Mouse (Mus musculus) intestine, postnatal 0 days (tissue): ENCODE results near the gene Tcea2. TPM values are rescaled to one million over a fixed set of nuclear protein-coding genes. Genes with fewer than 3 reads are reported as not detected.

Experiments used
- ATAC-seq: fragments of 200-750 bp; cut with Nextera tagmentation; 2 replicates; pipeline ENCODE4 v1.8.0; 2017; ENCODE audit warnings: mild to moderate bottlenecking, moderate TSS enrichment, moderate library complexity
- H3K27ac ChIP-seq: fragments of 300-500 bp; sonication (generic); 2 replicates; pipeline ENCODE4 v1.5.1; 2014; ENCODE audit warnings: mild to moderate bottlenecking, low read depth, low read length, moderate library complexity
- H3K27me3 ChIP-seq: fragments of 300-500 bp; sonication (generic); replicated peaks from 2 replicates; pipeline ENCODE4 v1.6.1; 2014; ENCODE audit warnings: low read length, mixed read lengths; ENCODE audit not compliant: control insufficient read depth, insufficient read depth
- H3K36me3 ChIP-seq: fragments of 300-500 bp; sonication (generic); 2 replicates; pipeline ENCODE4 v1.6.1; 2014; ENCODE audit warnings: mild to moderate bottlenecking, moderate library complexity; ENCODE audit not compliant: control insufficient read depth, insufficient read depth
- H3K4me1 ChIP-seq: fragments of 300-500 bp; sonication (generic); replicated peaks from 2 replicates; pipeline ENCODE4 v1.6.1; 2014; ENCODE audit warnings: antibody characterized with exemption, low read length, mixed read lengths; ENCODE audit not compliant: control insufficient read depth, insufficient read depth
- H3K4me2 ChIP-seq: fragments of 300-500 bp; sonication (generic); replicated peaks from 2 replicates; pipeline ENCODE4 v1.6.1; 2014; ENCODE audit warnings: low read depth, mild to moderate bottlenecking, moderate library complexity
- H3K4me3 ChIP-seq: fragments of 300-500 bp; sonication (generic); 2 replicates; pipeline ENCODE4 v1.5.1; 2014; ENCODE audit warnings: low read depth, low read length
- H3K9ac ChIP-seq: fragments of 300-500 bp; sonication (generic); 2 replicates; pipeline ENCODE4 v1.6.1; 2014; ENCODE audit warnings: mild to moderate bottlenecking, low read depth, low read length
- H3K9me3 ChIP-seq: fragments of 300-500 bp; sonication (generic); 2 replicates; pipeline ENCODE4 v1.6.1; 2016; ENCODE audit warnings: mixed run types; ENCODE audit not compliant: control insufficient read depth
- CTCF ChIP-seq: sonication (generic); IDR thresholded peaks from 2 replicates; pipeline ENCODE4 v1.5.1; 2016; ENCODE audit warnings: low read depth, mild to moderate bottlenecking, control low read depth, antibody characterized with exemption, moderate library complexity
- WGBS: fragments of 180-500 bp; shearing (Covaris S2); extraction: QIAGEN DNeasy Blood & Tissue Kit; methylation state at CpG from one replicate; pipeline ENCODE4 v1.1.7; 2014; 5-methylcytosine and 5-hydroxymethylcytosine counted together
- polyA plus RNA-seq: library from polyadenylated mRNA; unstranded; fragments of >200 nt; fragmentation: Nextera tagmentation; extraction: Ambion mirVana; gene quantifications from 2 replicates; pipeline ENCODE4 v1.2.1, GENCODE M21; 2015

Tcea2 gene
- polyA plus RNA-seq, 1 experiment from 2014 or later: 6.8 TPM

GRCm38 (mm10) chr2:181706668-181707067 lies 26.6 kb downstream of the Tcea2 start:
- 52% methylated on average over 4 of the region's 4 CpGs for WGBS
- ATAC-seq: no peak
- H3K36me3 ChIP-seq: no peaks in the 10 kb centered on the region

GRCm38 (mm10) chr2:181713749-181714148 lies 33.6 kb downstream of the Tcea2 start:
- Histone ChIP-seq H3K9ac (no peak overlapping the region), H3K9me3 (no peaks in the 10 kb centered on the region), H3K27ac (no peak overlapping the region), H3K4me1 (no peaks in the 10 kb centered on the region), H3K4me2 (no peak overlapping the region), H3K4me3 (no peak overlapping the region), H3K27me3 (no peaks in the 10 kb centered on the region), H3K36me3 (no peaks in the 10 kb centered on the region)
- no peak for TF ChIP-seq CTCF
- ATAC-seq: no peak
- 89% methylated on average over 1 of the region's 1 CpGs for WGBS

More at GRCm38 (mm10) chr2:181706668-181707067, 26.6 kb downstream of the Tcea2 start:
- Histone ChIP-seq H3K4me2 (no peak overlapping the region), H3K9ac (no peak overlapping the region), H3K9me3 (no peaks in the 10 kb centered on the region), H3K4me1 (no peaks in the 10 kb centered on the region), H3K4me3 (no peak overlapping the region), H3K27ac (no peak overlapping the region), H3K27me3 (peaks cover 6% of the 10 kb centered on the region)
- TF ChIP-seq CTCF: peak; percentile 68

- no peak within 1 kb of the TSS for H3K4me3 ChIP-seq
- H3K9me3 ChIP-seq: no peaks in the 10 kb centered on the region
- H3K9ac ChIP-seq: no peak within 1 kb of the TSS
- no peak within 1 kb of the TSS for H3K27ac ChIP-seq
- H3K4me1 ChIP-seq: no peaks in the 10 kb centered on the region
- TF ChIP-seq CTCF: no peak
- H3K36me3 ChIP-seq: no peaks in the 10 kb centered on the region
- H3K27me3 ChIP-seq: no peaks in the 10 kb centered on the region
- ATAC-seq: no peak
- WGBS: 1% methylated on average over 7 of the region's 7 CpGs
- H3K4me2 ChIP-seq: no peak within 1 kb of the TSS; the same call in 1 of the 2 replicates
Measured at GRCm38 (mm10) chr2:181714903-181715326, 34.8 kb downstream of the Tcea2 start, which contains the start of gene Oprl1. Oprl1 (plus strand) TSS chr2:181715016.

GRCm38 (mm10) chr2:181715382-181715781 lies 35.3 kb downstream of the Tcea2 start:
- H3K4me3 ChIP-seq: no peak overlapping the region
- no peak overlapping the region for H3K9ac ChIP-seq
- H3K4me1 ChIP-seq: no peaks in the 10 kb centered on the region
- no peaks in the 10 kb centered on the region for H3K36me3 ChIP-seq
- no peak for ATAC-seq
- no peaks in the 10 kb centered on the region for H3K9me3 ChIP-seq
- no peaks in the 10 kb centered on the region for H3K27me3 ChIP-seq
- TF ChIP-seq CTCF: no peak
- H3K27ac ChIP-seq: no peak overlapping the region
- WGBS: 71% methylated on average over 3 of the region's 3 CpGs
- H3K4me2 ChIP-seq: no peak overlapping the region

GRCm38 (mm10) chr2:181716991-181717390 lies 36.9 kb downstream of the Tcea2 start:
- H3K4me1 ChIP-seq: no peaks in the 10 kb centered on the region
- H3K27me3 ChIP-seq: no peaks in the 10 kb centered on the region
- no peak overlapping the region for H3K27ac ChIP-seq
- H3K9ac ChIP-seq: no peak overlapping the region
- H3K4me3 ChIP-seq: no peak overlapping the region
- no peak for TF ChIP-seq CTCF
- 54% methylated on average over 3 of the region's 3 CpGs for WGBS
- no peak overlapping the region for H3K4me2 ChIP-seq
- no peaks in the 10 kb centered on the region for H3K36me3 ChIP-seq
- H3K9me3 ChIP-seq: no peaks in the 10 kb centered on the region
- ATAC-seq: no peak

GRCm38 (mm10) chr2:181720061-181720460 lies 40.0 kb downstream of the Tcea2 start:
- H3K27ac ChIP-seq: no peak overlapping the region
- H3K27me3 ChIP-seq: no peaks in the 10 kb centered on the region
- no peak for ATAC-seq
- no peak overlapping the region for H3K4me2 ChIP-seq
- no peaks in the 10 kb centered on the region for H3K9me3 ChIP-seq
- no peak overlapping the region for H3K9ac ChIP-seq
- H3K36me3 ChIP-seq: no peaks in the 10 kb centered on the region
- H3K4me3 ChIP-seq: no peak overlapping the region
- no peaks in the 10 kb centered on the region for H3K4me1 ChIP-seq
- no peak for TF ChIP-seq CTCF
- WGBS: 42% methylated on average over 3 of the region's 3 CpGs

GRCm38 (mm10) chr2:181721200-181721599 lies 41.1 kb downstream of the Tcea2 start:
- Histone ChIP-seq H3K36me3 (no peaks in the 10 kb centered on the region), H3K4me1 (no peaks in the 10 kb centered on the region), H3K9ac (no peak overlapping the region), H3K27me3 (no peaks in the 10 kb centered on the region), H3K27ac (no peak overlapping the region), H3K4me3 (no peak overlapping the region), H3K9me3 (no peaks in the 10 kb centered on the region), H3K4me2 (no peak overlapping the region)
- TF ChIP-seq CTCF: no peak
- no peak for ATAC-seq
